Comparison of ENCODE assay signal across 8 mouse cellular contexts in the genomic region with DNA sequence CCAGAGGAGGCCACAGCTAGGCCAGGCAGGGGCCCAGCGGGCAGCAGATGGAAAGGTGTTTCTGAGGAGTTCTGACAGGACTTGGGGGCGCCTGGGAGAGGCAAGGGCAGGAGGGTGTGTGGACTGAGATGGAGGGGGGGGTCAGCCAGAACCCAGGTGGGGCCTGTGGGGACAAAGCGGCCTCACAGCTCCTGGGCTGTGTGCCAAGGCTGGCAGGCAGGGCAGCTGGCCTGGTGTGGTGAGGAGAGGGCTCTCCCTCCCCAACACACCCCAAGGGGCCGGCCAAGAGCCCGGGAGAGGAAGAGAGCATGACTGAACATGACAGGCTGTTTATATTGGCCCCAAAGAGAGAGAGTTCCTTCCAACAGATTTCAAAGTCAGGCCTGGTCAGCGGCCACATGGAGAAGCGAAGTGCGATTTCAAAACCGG. TPM values are rescaled to one million over a fixed set of nuclear protein-coding genes. Genes with fewer than 3 reads are reported as not detected.
DNase-seq lines count a peak whose midpoint lies in the region; ATAC-seq lines count a peak whose summit lies in the region.

No protein-coding gene starts in this region.

- peaks cover 21% of the 10 kb centered on the region for H3K4me1 ChIP-seq in intestine, embryonic 16.5 days (ENCODE audit: control insufficient read depth, insufficient read depth, low read length)
- peaks cover 17% of the 10 kb centered on the region for H3K4me1 ChIP-seq in midbrain, embryonic 15.5 days

- peak overlapping the region; percentile 71; the same call in 1 of the 2 replicates for H3K27ac ChIP-seq in intestine, embryonic 16.5 days (ENCODE audit: low read length)
- peak overlapping the region; percentile 24; the same call in 1 of the 2 replicates for H3K27ac ChIP-seq in midbrain, embryonic 15.5 days

- peak; percentile 25 for DNase-seq in cerebellum, adult 11 months
- DNase-seq in cerebellum, adult 8-10 months, result no peak
- peak; percentile 83 to 91 for DNase-seq in heart, adult 18-20 months
- DNase-seq in left cerebral cortex, postnatal 10 days (ENCODE audit: extremely low spot score in 1 of 2, low spot score in 2 of 2), result peak; percentile 38 to 90
- peak; percentile 69 for DNase-seq in urinary bladder, adult 2 months (ENCODE audit: low spot score)

- intact Hi-C loops in left cerebral cortex, postnatal 10 days (cut with DNase I), result no loop called here

- no peak overlapping the region for H3K4me2 ChIP-seq in intestine, embryonic 16.5 days (ENCODE audit: low read depth, low read length)
- no peak overlapping the region for H3K4me2 ChIP-seq in midbrain, embryonic 15.5 days

- peak; percentile 40; the same call in 1 of the 2 replicates for ATAC-seq in common myeloid progenitor, adult 5-6 weeks (replicated peaks; ENCODE audit: low read depth, poor library complexity, severe bottlenecking)
- ATAC-seq in intestine, embryonic 16.5 days, result peak; percentile 85
- peak; percentile 82 for ATAC-seq in midbrain, embryonic 15.5 days (replicated peaks)

- no peaks in the 10 kb centered on the region for H3K9me3 ChIP-seq in intestine, embryonic 16.5 days (ENCODE audit: control insufficient read depth, low read length)
- H3K9me3 ChIP-seq in midbrain, embryonic 15.5 days, result no peaks in the 10 kb centered on the region

- H3K27me3 ChIP-seq in intestine, embryonic 16.5 days (replicated peaks; ENCODE audit: control insufficient read depth, insufficient read depth, low read length), result no peaks in the 10 kb centered on the region
- no peaks in the 10 kb centered on the region for H3K27me3 ChIP-seq in midbrain, embryonic 15.5 days (replicated peaks)

- 14% methylated on average over 9 of the region's 9 CpGs for WGBS in intestine, embryonic 16.5 days
- WGBS in midbrain, embryonic 15.5 days, result 37% methylated on average over 9 of the region's 9 CpGs

- H3K36me3 ChIP-seq in intestine, embryonic 16.5 days (ENCODE audit: control insufficient read depth, insufficient read depth, low read length), result no peaks in the 10 kb centered on the region
- no peaks in the 10 kb centered on the region for H3K36me3 ChIP-seq in midbrain, embryonic 15.5 days (replicated peaks)

- H3K4me3 ChIP-seq in intestine, embryonic 16.5 days (ENCODE audit: low read length), result no peak overlapping the region
- H3K4me3 ChIP-seq in midbrain, embryonic 15.5 days, result no peak overlapping the region

- no peak overlapping the region for H3K9ac ChIP-seq in intestine, embryonic 16.5 days (ENCODE audit: low read depth, low read length)
- no peak overlapping the region for H3K9ac ChIP-seq in midbrain, embryonic 15.5 days

RNA-seq across cellular contexts. Expression of a gene that starts 25.4 kb away (rescaled TPM):
- 0.18 and 0.24 TPM in 2 replicates for total RNA-seq in common myeloid progenitor, adult 5-6 weeks (2017)
- total RNA-seq in heart, adult 18-20 months (2021), result 1 to 10 TPM; 4.2 to 7.5 TPM
- 2.3 and 2.6 TPM in 2 replicates for polyA plus RNA-seq in intestine, embryonic 16.5 days (2015; fragmentation: Nextera tagmentation; extraction: Ambion mirVana)
- 1 to 10 TPM; 6.5 to 7.2 TPM for total RNA-seq in left cerebral cortex, postnatal 10 days (2021)
- 8.7 and 12.5 TPM in 2 replicates for polyA plus RNA-seq in midbrain, embryonic 15.5 days (2015; fragmentation: Nextera tagmentation; extraction: Ambion mirVana)
- polyA plus RNA-seq in urinary bladder, adult 2 months (2012; rRNA removed), result 12.1 and 18.7 TPM in 2 replicates

RNA-seq across cellular contexts. Expression of a gene that starts 41.7 kb away (rescaled TPM):
- total RNA-seq in common myeloid progenitor, adult 5-6 weeks (2017), result not detected in 2 replicates
- under 1 TPM; 0.05 to 0.12 TPM for total RNA-seq in heart, adult 18-20 months (2021)
- polyA plus RNA-seq in intestine, embryonic 16.5 days (2015; fragmentation: Nextera tagmentation; extraction: Ambion mirVana), result 0.05 and 0.07 TPM in 2 replicates
- total RNA-seq in left cerebral cortex, postnatal 10 days (2021), result under 1 TPM; 0.16 to 0.17 TPM
- polyA plus RNA-seq in midbrain, embryonic 15.5 days (2015; fragmentation: Nextera tagmentation; extraction: Ambion mirVana), result 0.52 and 0.54 TPM in 2 replicates
- 0.09 and 0.10 TPM in 2 replicates for polyA plus RNA-seq in urinary bladder, adult 2 months (2012; rRNA removed)

RNA-seq across cellular contexts. Expression of a gene that starts 49.5 kb away (rescaled TPM):
- total RNA-seq in common myeloid progenitor, adult 5-6 weeks (2017), result not detected in 2 replicates
- under 1 TPM in 1 of 2 experiments, not detected in 1; 0.28 TPM for total RNA-seq in heart, adult 18-20 months (2021)
- 16.8 and 20.0 TPM in 2 replicates for polyA plus RNA-seq in intestine, embryonic 16.5 days (2015; fragmentation: Nextera tagmentation; extraction: Ambion mirVana)
- not detected for total RNA-seq in left cerebral cortex, postnatal 10 days (2021)
- 0.14 and 0.32 TPM in 2 replicates for polyA plus RNA-seq in midbrain, embryonic 15.5 days (2015; fragmentation: Nextera tagmentation; extraction: Ambion mirVana)
- 0.03 and 0.07 TPM in 2 replicates for polyA plus RNA-seq in urinary bladder, adult 2 months (2012; rRNA removed)
